Comparison of ENCODE assay signal across 17 mouse cellular contexts in genomic region chr8:4318796-4319572, GRCm38 (mm10). TPM values are rescaled to one million over a fixed set of nuclear protein-coding genes. Genes with fewer than 3 reads are reported as not detected.
DNase-seq lines count a peak whose midpoint lies in the region; ATAC-seq and TF ChIP-seq lines count a peak whose summit lies in the region.
"Had no signal": no experiment of that assay in that cellular context is flagged by ENCODE, and none has a peak within 500 bp of the region (broad histone marks: within the 10 kb centered on the region; RNA-seq: fewer than 3 reads in every experiment).

No protein-coding gene starts in this region.

- no peaks in the 10 kb centered on the region for H3K27me3 ChIP-seq in liver, embryonic 13.5 days
- H3K27me3 ChIP-seq in hindbrain, embryonic 14.5 days (ENCODE audit: control insufficient read depth, insufficient read depth, low read length) = no peaks in the 10 kb centered on the region
- H3K27me3 ChIP-seq: heart, embryonic 13.5 days; midbrain, embryonic 15.5 days had no signal

- H3K36me3 ChIP-seq in liver, embryonic 13.5 days = peaks cover 35% of the 10 kb centered on the region
- H3K36me3 ChIP-seq in hindbrain, embryonic 14.5 days (replicated peaks; ENCODE audit: control insufficient read depth, insufficient read depth) = peaks cover 28% of the 10 kb centered on the region
- H3K36me3 ChIP-seq: midbrain, embryonic 15.5 days had no signal

- ATAC-seq in common myeloid progenitor, adult 5-6 weeks (replicated peaks; ENCODE audit: low read depth, poor library complexity, severe bottlenecking) = peak; percentile 64
- ATAC-seq in liver, embryonic 13.5 days (ENCODE audit: low read depth) = peak; percentile 14
- no peak for ATAC-seq in hindbrain, embryonic 14.5 days (ENCODE audit: low FRiP score)
- ATAC-seq: midbrain, embryonic 15.5 days had no signal

- no peak for DNase-seq in gastrocnemius, adult 2 months
- no peak for DNase-seq in gastrocnemius, postnatal 4 days (ENCODE audit: low spot score in 2 of 2)
- peak; percentile 62 for DNase-seq in 3T3-L1 (ENCODE audit: low read depth, low spot score)
- DNase-seq in liver, embryonic 13.5 days = no peak
- DNase-seq in spleen, adult 12 weeks (ENCODE audit: low spot score) = no peak
- no peak for DNase-seq in left cerebral cortex, postnatal 4 days
- DNase-seq in hindbrain, embryonic 14.5 days (ENCODE audit: low spot score) = no peak
- DNase-seq: adrenal gland, postnatal 25 days; cerebellum, adult 9-11 months; gastrocnemius, postnatal 36 days; heart, postnatal 4 days; lung, postnatal 36 days had no signal

- no peak for TF ChIP-seq CTCF in gastrocnemius, adult 2 months (IDR thresholded peaks at IDR 0.05)

- no peaks in the 10 kb centered on the region for H3K9me3 ChIP-seq in liver, embryonic 13.5 days (replicated peaks)
- H3K9me3 ChIP-seq in hindbrain, embryonic 14.5 days (ENCODE audit: control insufficient read depth, low read length) = no peaks in the 10 kb centered on the region
- H3K9me3 ChIP-seq: heart, embryonic 13.5 days; midbrain, embryonic 15.5 days had no signal

- 26% methylated on average over 2 of the region's 2 CpGs for WGBS in liver, embryonic 13.5 days (ENCODE audit: insufficient replicate concordance)
- 94% methylated on average over 2 of the region's 2 CpGs for WGBS in hindbrain, embryonic 14.5 days

- H3K4me3 ChIP-seq in gastrocnemius, adult 2 months = no peak overlapping the region
- no peak overlapping the region for H3K4me3 ChIP-seq in liver, embryonic 13.5 days (replicated peaks)
- no peak overlapping the region for H3K4me3 ChIP-seq in hindbrain, embryonic 14.5 days (replicated peaks; ENCODE audit: low read length)
- H3K4me3 ChIP-seq: erythroblast, embryonic 14.5 days; heart, embryonic 13.5 days; left cerebral cortex, adult 2 months; midbrain, embryonic 15.5 days had no signal

- H3K27ac ChIP-seq in gastrocnemius, adult 2 months = peak overlapping the region; percentile 54
- H3K27ac ChIP-seq in liver, embryonic 13.5 days = peak overlapping the region; percentile 40; the same call in 1 of the 2 replicates
- H3K27ac ChIP-seq in hindbrain, embryonic 14.5 days = no peak overlapping the region
- H3K27ac ChIP-seq: heart, embryonic 13.5 days; left cerebral cortex, adult 2 months; midbrain, embryonic 15.5 days had no signal

- intact Hi-C loops in gastrocnemius, adult 2 months (cut with DNase I) = no loop called here
- intact Hi-C loops in left cerebral cortex, postnatal 4 days (cut with DNase I) = no loop called here

- peaks cover 69% of the 10 kb centered on the region for H3K4me1 ChIP-seq in liver, embryonic 13.5 days (replicated peaks)
- H3K4me1 ChIP-seq in hindbrain, embryonic 14.5 days (replicated peaks; ENCODE audit: control insufficient read depth, insufficient read depth, low read length) = peaks cover 19% of the 10 kb centered on the region

- no peak overlapping the region for H3K9ac ChIP-seq in liver, embryonic 13.5 days
- H3K9ac ChIP-seq in hindbrain, embryonic 14.5 days = no peak overlapping the region
- H3K9ac ChIP-seq: heart, embryonic 13.5 days; midbrain, embryonic 15.5 days had no signal

- H3K4me2 ChIP-seq in liver, embryonic 13.5 days = 0 out of 2 replicates have a peak overlapping the region, but pooled peaks have one; percentile 15
- H3K4me2 ChIP-seq in hindbrain, embryonic 14.5 days (replicated peaks) = no peak overlapping the region
- H3K4me2 ChIP-seq: heart, embryonic 13.5 days; midbrain, embryonic 15.5 days had no signal

RNA-seq across cellular contexts. Expression of gene Ccl25, which starts 6.0 kb away (rescaled TPM):
- 10 to 100 TPM in 1 of 2 experiments, 1 to 10 TPM in 1; 8.2 to 14.6 TPM for total RNA-seq in gastrocnemius, adult 2 months (2021)
- 10 to 100 TPM in 1 of 2 experiments, 1 to 10 TPM in 1; 7.6 to 11.9 TPM for total RNA-seq in gastrocnemius, postnatal 4 days (2021)
- total RNA-seq in common myeloid progenitor, adult 5-6 weeks (2017) = 9.4 and 16.7 TPM in 2 replicates
- 8.9 and 9.2 TPM in 2 replicates for polyA plus RNA-seq in liver, embryonic 13.5 days (2015; fragmentation: Nextera tagmentation; extraction: Ambion mirVana)
- total RNA-seq in left cerebral cortex, postnatal 4 days (2021) = 10 to 100 TPM; 22.2 to 27.5 TPM
- polyA plus RNA-seq in hindbrain, embryonic 14.5 days (2014; fragmentation: Nextera tagmentation; extraction: Ambion mirVana) = 15.6 and 16.8 TPM in 2 replicates

RNA-seq across cellular contexts. Expression of gene Elavl1, which starts 6.2 kb away (rescaled TPM):
- total RNA-seq in gastrocnemius, adult 2 months (2021) = 10 to 100 TPM; 46.4 to 49.8 TPM
- total RNA-seq in gastrocnemius, postnatal 4 days (2021) = 10 to 100 TPM; 70.1 to 76.5 TPM
- total RNA-seq in common myeloid progenitor, adult 5-6 weeks (2017) = 93.7 and 124 TPM in 2 replicates
- 144 and 179 TPM in 2 replicates for polyA plus RNA-seq in liver, embryonic 13.5 days (2015; fragmentation: Nextera tagmentation; extraction: Ambion mirVana)
- total RNA-seq in left cerebral cortex, postnatal 4 days (2021) = 100 to 1,000 TPM in 1 of 2 experiments, 10 to 100 TPM in 1; 87.8 to 103 TPM
- polyA plus RNA-seq in hindbrain, embryonic 14.5 days (2014; fragmentation: Nextera tagmentation; extraction: Ambion mirVana) = 114 and 134 TPM in 2 replicates

RNA-seq across cellular contexts. Expression of gene Timm44, which starts 43.3 kb away (rescaled TPM):
- total RNA-seq in gastrocnemius, adult 2 months (2021) = 10 to 100 TPM; 61.8 to 76.6 TPM
- total RNA-seq in gastrocnemius, postnatal 4 days (2021) = 10 to 100 TPM; 73.9 to 78.4 TPM
- 135 and 169 TPM in 2 replicates for total RNA-seq in common myeloid progenitor, adult 5-6 weeks (2017)
- 38.1 and 44.1 TPM in 2 replicates for polyA plus RNA-seq in liver, embryonic 13.5 days (2015; fragmentation: Nextera tagmentation; extraction: Ambion mirVana)
- total RNA-seq in left cerebral cortex, postnatal 4 days (2021) = 10 to 100 TPM; 60.4 to 67.1 TPM
- polyA plus RNA-seq in hindbrain, embryonic 14.5 days (2014; fragmentation: Nextera tagmentation; extraction: Ambion mirVana) = 49.1 and 51.8 TPM in 2 replicates

RNA-seq across cellular contexts. Expression of gene Ctxn1, which starts 59.9 kb away (rescaled TPM):
- under 1 TPM; 0.41 to 0.45 TPM for total RNA-seq in gastrocnemius, adult 2 months (2021)
- total RNA-seq in gastrocnemius, postnatal 4 days (2021) = 1 to 10 TPM; 7.5 to 8.0 TPM
- 2.1 and 4.9 TPM in 2 replicates for total RNA-seq in common myeloid progenitor, adult 5-6 weeks (2017)
- polyA plus RNA-seq in liver, embryonic 13.5 days (2015; fragmentation: Nextera tagmentation; extraction: Ambion mirVana) = 3.0 TPM in 2 replicates
- total RNA-seq in left cerebral cortex, postnatal 4 days (2021) = 100 to 1,000 TPM; 421 to 425 TPM
- polyA plus RNA-seq in hindbrain, embryonic 14.5 days (2014; fragmentation: Nextera tagmentation; extraction: Ambion mirVana) = 219 and 235 TPM in 2 replicates
